Mouse (Mus musculus) embryo, embryonic 10.5 days (tissue): ENCODE data around the gene Gm3020.
"Not testable (repeated sequence)": the region's sequence is repeated elsewhere in the genome, so short reads cannot be mapped to it uniquely, and the experiment has no call there.

Source experiments
- DNase-seq: peaks from one replicate; pipeline ENCODE4 v3.0.0-alpha.2; 2015; ENCODE audit warnings: low spot score

The Gm3020 gene

GRCm38 (mm10) chr14:3651730-3652129, at the start of gene Gm3020:
Gm3020 (plus strand) TSS chr14:3652030.
- not testable (repeated sequence) for DNase-seq

GRCm38 (mm10) chr14:3634212-3634611, 17.6 kb upstream of the Gm3020 start, which contains the start of gene Gm3012:
Gm3012 (plus strand) TSS chr14:3634512.
- not testable (repeated sequence) for DNase-seq

- not testable (repeated sequence) for DNase-seq
These were observed 36.7 kb downstream of the Gm3020 start, which contains the start of gene Gm3043 for GRCm38 (mm10) chr14:3688483-3688882. Gm3043 (plus strand) TSS chr14:3688783.
